Mouse (Mus musculus) 416B (cell line): Measurements from ENCODE around the gene Gm28053.

Source experiments
- DNase-seq: peaks from one replicate; pipeline ENCODE4 v3.0.0; 2011; ENCODE audit warnings: low read depth

The Gm28053 gene

DNA sequence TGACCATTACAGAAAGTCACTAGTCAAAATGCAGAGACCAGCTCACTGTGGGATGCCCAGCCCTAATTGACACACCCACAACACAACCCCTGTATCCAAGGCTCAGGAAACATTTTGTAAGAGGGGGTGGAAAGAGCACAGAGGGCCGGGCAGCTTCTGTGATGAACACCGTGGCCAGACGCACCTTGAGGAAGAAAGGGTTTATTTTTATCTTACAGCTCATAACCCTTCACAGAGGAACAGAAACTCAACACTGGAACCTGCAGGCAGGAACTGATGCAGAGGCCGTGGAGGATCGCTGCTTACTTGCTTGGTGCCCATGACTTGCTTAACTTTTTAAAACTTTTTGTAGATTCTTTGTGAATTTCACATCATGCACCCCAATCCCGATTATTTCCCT is 25.4 kb upstream of the Gm28053 start:
- no peak for DNase-seq

GRCm38 (mm10) chr6:48696830-48697554 is 21.4 kb upstream of the Gm28053 start:
- no peak for DNase-seq

- DNase-seq = no peak
These were observed 20.9 kb upstream of the Gm28053 start for GRCm38 (mm10) chr6:48697555-48697930.

GRCm38 (mm10) chr6:48698066-48698856 is 20.1 kb upstream of the Gm28053 start:
- DNase-seq = no peak

DNA sequence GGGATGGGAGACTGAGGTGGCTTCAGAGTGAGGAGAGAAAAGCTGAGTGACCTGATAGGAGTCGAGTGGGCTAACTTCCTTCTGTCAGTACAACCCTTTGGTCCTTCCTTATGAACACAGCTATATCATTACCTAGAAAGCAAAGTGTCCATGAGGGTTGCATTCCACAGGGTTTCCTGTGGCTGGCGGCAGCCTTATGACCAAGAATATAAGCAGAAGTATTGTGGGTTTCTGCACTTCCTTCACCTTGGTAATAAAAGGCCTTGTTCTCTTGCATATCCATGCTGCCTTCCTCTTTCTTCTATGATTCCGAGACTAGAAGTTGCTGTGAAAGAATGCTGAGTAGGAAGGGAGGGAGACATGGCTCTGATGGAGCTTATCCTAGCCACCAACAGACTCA is 19.5 kb upstream of the Gm28053 start:
- DNase-seq = peak; percentile 80

DNA sequence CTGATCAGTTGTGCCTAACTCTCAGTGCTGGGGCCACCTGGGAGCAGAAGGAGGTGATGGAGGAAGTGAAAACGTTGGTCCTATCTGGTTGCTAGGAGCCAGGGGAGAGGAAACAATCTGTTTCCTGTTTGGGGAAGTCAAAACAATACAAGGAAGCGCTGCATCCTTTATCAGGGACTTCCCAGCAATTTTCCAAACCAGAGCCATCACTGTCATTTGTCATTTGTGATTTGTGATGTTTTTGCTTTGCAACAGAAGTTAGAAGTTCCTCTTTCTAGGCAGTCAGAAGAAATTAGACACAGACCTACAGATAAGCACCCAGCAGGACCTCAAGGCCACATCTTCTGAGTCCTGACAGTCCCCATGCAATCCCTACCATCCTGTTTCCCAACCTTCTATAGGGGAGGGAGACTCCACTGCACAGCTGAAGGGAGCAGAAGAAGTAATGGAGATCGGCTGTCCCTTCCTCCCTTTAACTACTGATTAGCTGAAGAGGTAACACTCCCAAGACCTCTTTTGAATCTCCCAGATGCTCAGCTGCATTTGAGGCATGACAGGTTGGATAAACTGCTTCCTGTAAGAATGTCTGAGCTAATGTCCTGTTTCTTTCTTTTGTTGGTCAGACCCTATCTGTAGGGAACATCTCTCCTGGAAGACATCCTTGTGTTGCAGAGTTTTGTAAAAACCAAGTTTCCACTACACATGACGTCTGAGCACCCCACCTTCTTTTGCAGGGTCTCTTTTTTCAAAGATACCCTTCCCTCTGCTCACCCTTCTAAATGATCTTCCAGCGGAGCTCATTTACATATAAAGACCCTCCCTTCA is 17.9 kb upstream of the Gm28053 start:
- DNase-seq = peak; percentile 56

- no peak for DNase-seq
These were observed 16.3 kb upstream of the Gm28053 start for GRCm38 (mm10) chr6:48702146-48702545.

- no peak for DNase-seq
These were observed 15.8 kb upstream of the Gm28053 start for GRCm38 (mm10) chr6:48702601-48703000.

DNA sequence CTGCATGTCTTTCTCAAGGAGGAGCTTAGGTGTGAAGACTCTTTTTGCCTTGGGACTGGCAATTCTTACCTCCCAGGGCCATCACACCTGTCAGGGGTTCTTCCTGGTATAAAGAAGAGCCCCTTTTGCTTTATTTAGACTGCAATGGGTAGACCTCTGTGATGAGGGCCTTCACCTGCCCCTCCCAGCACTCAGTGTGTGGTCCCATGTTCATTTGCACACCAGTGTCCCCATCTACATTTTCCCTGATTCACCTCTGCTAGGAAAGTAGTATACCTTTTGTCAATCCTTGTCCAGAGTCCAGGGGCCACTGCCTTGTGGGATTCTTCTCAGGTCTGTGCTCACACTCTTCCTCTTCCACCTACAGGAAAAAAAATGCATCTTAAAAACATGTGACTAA is 14.3 kb upstream of the Gm28053 start:
- no peak for DNase-seq

- DNase-seq = no peak
These were observed 12.3 kb upstream of the Gm28053 start for GRCm38 (mm10) chr6:48706130-48706529.

DNA sequence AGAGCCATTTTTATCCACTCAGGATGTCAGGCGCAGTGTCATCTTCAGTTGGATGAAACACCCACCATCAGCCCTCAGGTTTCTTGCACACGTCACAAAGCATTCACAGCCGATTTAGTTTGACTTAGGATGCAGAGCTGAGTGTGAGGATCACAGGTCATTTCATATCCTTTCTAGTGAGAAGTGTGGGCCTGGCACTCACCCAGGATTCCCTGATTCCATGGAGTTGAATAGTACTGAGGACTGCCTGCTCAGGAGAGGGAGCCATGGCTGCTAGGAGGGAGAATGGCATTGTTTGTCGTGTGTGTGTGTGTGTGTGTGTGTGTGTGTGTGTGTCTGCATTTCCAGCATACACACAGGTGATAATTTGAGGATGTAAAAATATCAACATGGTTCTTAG is 1.9 kb downstream of the Gm28053 start:
- DNase-seq = no peak

DNA sequence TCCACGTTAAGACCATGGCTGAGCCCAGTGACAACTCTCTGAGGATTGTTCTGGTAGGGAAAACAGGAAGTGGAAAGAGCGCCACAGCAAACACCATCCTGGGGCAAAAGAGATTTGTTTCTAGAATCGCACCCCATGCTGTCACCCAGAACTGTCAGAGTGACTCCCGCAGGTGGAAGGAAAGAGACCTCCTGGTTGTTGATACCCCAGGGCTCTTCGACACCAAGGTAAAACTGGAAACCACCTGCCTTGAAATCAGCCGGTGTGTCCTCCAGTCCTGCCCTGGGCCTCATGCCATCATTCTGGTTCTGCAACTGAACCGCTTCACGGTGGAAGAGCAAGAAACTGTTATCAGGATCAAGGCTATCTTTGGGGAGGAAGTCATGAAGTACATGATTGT is 5.1 kb downstream of the Gm28053 start:
- no peak for DNase-seq

DNA sequence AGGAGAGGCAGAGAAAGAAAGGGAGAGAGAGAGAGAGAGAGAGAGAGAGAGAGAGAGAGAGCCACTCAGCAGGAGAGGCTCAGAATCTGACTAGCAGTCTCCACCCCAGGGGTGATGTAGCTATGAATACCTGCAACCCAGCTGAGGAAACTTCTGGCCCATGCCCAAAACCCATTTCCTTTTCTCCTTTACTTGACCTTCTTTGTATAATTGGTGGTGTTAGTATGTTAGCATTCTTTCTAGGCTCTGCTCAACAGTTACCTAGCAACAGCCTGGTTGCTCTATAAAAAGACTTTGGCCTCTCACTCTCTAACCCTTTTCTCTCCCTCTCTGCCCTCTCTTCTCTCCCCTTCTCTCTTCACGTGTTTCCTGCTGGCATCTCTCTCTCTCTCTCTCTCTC is 7.1 kb downstream of the Gm28053 start:
- peak; percentile 17 for DNase-seq

GRCm38 (mm10) chr6:48727761-48728160 is 9.4 kb downstream of the Gm28053 start:
- DNase-seq = no peak

DNA sequence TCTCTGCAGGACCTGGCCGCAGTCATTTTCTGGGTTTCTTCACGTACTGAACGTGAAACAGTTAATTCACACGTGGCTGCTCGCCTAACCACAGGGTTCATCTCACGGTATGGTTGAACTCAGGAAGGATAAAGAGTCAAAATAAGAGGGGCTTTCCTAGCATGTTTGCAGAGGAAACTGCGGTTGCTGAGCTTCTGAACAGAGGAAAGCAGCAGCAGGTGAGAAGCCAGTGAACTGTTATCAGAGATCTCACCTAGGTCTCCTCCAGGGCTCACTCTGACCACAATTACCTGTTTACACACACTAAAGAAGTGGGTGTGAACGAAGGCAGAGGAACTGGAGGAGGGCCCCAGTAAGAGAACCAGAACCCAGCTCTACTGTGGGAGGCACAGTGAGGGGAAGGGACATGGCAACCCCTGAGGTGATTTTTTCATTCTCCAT is 14.5 kb downstream of the Gm28053 start:
- DNase-seq = peak; percentile 55

DNA sequence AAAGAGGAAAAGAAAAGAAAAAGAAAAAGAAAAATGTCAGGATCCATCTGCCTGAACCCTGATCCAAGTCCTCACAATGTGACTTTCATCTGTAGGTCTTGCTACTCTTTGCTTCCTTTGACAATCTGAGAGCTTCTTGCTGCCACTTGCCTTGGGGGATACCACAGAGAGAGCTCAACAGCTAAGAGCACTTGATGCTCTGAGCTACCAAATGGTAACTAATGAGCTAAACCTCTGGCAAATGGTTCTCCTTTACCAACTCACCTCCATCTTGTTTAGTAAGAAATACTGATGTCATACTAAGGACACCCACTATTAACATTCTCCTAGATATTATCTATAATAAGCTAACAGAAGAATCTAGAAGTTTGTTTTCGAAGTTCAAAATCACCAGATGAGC is 15.3 kb downstream of the Gm28053 start:
- DNase-seq = no peak

DNA sequence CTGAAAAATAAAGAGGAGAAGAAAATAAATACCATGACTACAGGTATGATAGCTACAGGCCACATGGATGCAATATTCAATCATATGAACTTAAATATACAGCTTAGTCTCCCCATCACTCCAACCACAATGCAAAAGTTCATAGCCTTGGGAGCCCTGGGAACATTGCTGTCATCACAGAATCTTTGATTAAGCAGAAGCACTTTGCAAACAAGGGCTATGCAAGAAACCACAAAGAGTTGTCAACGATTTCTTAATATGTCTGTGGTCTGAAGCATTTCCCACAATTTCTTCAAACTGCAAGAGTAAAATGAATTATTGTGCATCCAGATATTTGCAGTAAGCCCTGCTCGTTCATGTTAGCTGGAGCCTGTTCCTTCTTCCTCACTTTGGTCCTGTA is 18.6 kb downstream of the Gm28053 start:
- peak; percentile 70 for DNase-seq

DNA sequence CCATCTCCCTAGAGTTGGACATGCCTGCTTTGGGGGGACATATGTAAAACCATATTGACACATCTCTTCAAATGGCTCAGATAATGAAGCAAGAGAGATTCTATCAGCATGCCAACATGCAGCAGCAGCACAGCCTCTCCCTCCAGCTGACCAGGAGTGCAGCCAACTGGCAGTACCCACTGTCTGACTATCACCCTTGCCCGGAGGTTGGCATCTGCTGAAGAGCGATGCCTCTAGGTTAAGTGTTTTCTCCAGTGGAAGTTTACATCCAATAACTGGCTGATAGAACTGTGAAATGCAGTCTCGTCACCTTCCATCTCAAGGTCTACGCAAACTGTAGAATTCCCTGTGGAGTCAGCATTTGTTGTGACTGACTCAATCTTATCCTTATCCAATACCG is 19.3 kb downstream of the Gm28053 start:
- DNase-seq = no peak

DNA sequence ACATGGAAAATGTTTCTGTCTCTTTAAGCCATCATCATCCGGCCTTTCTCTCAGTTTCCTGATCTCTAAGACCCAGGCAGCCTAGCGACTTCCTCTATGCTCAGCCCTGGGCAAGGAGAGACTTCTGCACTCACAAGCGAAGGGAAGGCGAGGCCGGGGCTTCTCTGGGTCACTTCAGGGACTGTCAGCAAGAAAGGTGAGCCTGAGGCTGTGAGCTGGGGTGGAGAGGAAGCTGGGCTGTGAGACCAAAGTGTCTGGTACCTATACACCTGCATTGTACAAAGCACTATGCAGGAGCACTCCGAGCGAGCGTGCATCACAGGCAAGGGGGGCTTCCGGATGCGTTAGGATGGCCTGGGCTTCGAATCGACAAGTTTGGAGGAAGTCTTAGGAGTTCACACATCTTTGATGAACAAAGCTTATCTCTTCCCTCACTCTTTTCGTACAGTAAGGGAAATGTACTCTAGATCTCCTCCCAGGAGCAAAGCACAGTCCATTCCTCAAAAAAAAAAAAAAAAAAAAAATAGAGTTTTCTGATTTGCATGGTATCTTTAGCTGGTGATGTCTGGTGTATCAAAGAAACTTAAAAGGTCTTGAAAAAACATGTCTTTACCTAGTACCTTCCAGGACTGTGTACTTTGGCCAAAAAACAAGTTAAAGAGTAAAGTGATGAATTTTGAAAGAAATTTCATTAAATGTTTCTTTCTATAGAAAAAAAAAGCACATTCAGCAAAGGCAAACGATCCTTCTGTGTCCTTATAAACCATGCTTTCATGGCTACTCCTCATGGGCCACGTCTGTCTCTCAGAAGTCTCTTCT is 20.8 kb downstream of the Gm28053 start, which contains the start of gene Gimap1:
TSS of gene Gimap1 (plus strand) at position 94 of the 819 bp plus-strand sequence.
- DNase-seq = peak; percentile 85

DNA sequence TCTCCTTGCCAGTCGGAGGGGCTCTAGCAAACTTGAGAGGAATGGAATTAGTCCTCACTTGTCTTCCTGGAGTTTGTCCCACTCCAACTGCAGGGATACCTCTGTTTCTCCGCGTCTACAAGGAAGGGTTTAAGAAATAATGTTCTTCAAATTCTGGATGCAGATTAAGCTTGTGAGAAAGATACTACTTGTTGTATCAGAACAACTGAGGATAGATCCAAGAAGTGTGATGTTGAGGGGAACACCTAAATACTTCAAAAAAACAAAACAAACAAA is 21.3 kb downstream of the Gm28053 start:
- no peak for DNase-seq

DNA sequence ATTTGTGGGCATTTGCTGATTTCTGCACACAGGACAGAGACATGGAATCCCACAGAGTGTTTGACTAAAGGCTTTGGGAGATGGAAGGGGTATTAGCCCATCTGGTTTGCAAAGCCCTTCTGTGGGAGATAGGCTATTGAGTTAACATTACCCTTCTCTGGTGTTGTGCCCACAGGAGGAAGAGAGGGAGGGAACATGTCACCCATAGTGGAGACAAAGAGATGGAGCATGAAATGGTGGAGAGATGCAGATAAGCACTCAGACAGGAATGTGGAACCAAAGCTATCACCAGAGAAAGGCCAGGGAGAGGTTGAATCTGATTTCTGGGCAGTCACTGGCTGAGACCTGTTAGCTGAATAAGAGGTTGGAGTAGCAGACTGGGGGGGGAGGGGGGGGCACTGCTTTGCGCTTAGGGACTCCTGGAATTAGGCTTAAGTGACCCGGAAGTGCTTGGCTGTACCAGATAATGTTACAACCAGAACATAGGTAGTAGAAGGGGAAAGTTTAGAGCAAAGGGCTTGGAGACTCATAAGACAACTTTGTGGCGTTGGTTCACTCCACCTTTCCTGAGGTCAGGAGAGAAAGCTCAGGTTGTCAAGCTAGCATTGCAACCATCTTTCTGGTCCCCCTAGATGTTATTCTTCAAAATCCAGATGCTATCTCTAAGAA is 22.2 kb downstream of the Gm28053 start:
- no peak for DNase-seq
